Mouse (Mus musculus): Measurements from ENCODE around the gene Mcemp1.

GRCm38 (mm10) chr8:3679236-3679635, 13.7 kb downstream of the Mcemp1 start:
- no peak for TF ChIP-seq GATA1 (IDR thresholded peaks at IDR 0.05; ENCODE audit: borderline replicate concordance, low read length)
- TF ChIP-seq CTCF (IDR thresholded peaks at IDR 0.05; ENCODE audit: low read depth, low read length) = no peak
- TF ChIP-seq TAL1 (conservative IDR thresholded peaks at IDR 0.05; ENCODE audit: low read depth, low read length) = no peak
- TF ChIP-seq GATA2 (IDR thresholded peaks at IDR 0.05; ENCODE audit: borderline replicate concordance, low read depth, low read length) = no peak

Measured in G1E (cell line).